Mouse (Mus musculus) neural tube, embryonic 10.5 days (tissue): ENCODE data around the gene Kcnq4.

Experiments used
- DNase-seq: peaks from one replicate; pipeline ENCODE4 v3.0.0-alpha.2; 2017; ENCODE audit warnings: low spot score; ENCODE audit errors: extremely low spot score

Kcnq4 gene

DNA sequence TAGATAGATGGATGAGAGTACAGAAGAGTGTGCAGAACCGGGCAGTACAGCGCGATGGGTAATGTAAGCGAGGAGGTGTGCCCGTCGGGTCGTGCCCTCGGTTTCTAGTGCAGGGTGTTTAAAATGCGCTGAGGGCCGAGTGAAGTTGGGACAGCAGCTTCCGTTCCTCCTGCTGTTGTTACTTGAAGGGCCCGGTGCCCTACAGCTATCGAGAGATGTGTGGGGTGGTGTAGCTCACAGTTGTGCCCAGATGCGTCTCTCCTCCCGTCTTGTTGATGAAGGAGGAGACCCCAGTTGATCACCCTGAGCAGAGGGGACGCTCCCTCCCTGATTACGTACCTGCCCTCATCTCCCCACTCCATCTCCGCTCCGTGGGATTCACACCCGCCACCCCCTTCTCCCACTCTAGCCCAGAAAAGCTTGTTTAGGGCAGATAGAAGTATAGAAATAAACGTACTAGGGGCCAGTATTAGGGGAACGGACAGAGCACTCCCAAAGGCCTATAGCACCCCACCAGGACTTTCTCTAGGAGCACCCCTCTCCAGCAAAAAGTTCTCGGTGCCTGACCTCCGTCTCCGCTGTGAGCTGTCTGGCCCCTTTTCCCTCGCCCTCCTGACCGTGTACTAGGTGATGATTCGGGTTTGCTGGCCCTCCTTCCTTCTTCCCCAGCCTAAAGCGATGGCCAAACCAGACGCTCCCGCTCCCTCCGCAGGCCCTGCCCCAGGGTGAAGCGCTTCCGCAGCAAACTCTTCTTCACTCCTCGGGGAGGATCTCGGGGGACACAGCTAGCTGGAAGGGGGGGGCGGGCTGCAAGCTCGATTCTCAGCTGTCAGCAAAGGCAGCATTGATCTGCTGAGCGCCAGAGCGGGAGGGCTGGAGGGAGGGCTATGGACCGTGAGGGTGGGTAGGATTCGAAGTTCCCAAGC, at the start of gene Kcnq4:
Gene Kcnq4, minus strand, starts transcription at position 672 of the 926 bp plus-strand sequence.
- DNase-seq = peak; percentile 35

DNA sequence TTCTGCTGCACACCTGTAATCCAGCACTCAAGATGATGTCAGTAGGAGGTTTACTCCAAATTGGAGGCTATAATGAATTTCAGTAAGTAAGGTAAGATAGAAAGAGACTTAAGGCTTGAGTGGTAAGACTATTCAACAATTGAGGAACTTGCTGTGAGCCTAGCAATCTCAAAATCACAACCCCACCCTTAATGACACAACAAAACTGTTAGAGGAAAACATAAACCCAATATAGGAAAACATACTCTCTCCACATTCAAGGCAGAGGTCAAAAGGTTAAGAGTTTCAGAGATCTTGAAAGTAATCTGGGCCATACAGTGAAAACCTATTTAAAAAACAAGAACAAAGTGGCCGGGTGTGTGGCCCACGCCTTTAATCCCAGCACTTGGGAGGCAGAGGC, 48.3 kb upstream of the Kcnq4 start:
- no peak for DNase-seq

DNA sequence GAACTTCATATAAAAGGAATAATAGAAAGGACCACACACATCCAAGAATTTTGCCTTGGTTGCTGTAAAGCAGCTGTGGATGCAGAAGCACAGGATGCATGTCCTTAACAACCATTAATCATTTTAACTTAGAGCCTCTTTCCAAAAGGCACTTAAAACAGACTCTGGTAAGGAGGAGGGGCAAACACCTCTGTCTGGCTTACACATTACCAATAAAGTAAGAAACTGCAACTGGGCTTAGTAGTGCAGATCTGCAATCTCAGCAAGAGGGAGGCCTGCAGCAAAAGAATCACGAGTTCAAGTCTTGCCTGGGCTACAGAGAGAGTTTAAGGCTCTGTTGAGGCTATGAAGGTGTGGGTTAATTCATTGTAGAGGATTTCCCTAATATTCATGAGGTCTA, 47.2 kb upstream of the Kcnq4 start:
- DNase-seq = no peak

DNA sequence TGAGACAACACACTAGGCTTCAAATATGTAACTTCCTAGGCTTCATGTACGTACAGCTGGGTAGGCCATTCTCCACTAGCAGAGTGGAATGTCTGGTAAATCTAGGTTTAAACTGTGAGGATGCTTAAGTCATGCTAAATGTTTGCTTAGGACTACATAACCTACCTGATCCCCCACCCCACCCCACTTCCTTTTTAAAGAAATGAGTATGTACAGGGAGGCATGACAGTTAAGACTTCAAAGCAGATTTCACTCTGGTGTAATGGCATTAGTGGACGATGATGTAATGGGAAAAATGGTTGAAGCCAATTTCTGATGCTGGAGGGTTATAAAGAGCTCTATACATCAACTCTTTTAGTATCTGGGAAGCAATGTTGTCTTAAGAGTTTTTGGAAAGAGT, 44.5 kb upstream of the Kcnq4 start:
- DNase-seq = no peak

DNA sequence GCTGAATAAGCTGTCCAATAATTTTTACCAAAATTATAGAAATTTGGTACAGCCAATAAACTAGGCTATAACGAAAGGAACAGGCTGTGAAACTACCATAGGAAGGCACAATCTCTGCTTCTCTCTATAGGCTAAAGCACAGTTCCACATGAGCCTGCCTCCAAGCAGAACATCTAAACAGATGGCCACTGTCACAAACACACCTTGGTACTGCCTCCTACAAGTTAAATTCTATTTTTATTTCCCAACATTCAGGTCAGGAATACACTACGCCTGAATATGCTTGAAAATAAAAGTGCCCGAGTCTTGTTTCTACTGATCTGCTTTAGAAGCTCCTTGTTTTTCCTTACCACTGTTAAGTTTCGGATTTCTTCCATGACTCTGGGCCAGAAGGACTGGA, 41.6 kb upstream of the Kcnq4 start:
- DNase-seq = no peak

DNA sequence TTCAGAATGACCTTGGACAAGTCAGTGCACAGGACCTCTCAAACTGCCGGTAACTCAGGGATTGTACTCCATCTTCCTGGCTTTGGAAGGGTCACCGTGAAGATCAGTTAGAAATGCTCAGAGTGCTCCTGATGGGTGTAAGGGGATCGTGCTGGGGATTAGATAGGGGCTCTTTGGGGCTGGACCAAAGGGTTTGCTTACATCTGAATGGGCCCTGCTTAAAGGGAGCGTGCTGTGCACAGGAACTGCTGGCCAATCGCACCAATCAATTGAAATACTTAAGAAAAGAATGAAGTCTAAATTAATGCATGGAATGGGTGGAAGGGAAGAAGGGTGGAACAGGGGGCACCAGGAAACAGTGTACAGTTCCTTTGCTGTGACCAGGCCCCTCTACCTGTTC, 7.4 kb upstream of the Kcnq4 start:
- no peak for DNase-seq

DNA sequence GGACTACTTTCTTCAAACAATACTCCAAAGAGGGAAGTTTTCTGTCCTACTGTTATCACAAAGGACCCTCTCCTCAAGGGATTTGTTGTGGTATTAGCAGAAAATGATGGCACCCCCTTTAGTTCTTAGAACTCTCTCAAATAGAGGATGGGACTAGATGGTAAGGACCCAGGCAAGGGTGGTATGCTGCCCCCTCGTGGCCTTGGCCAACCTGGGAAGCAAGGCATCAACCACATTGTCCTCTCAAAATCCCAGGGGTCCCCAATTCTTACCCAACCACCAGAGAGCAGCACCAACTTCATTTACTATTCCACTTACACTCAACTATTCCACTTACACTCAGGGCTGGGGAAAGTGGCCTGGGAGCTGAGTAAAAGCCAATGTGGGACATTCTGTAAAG, 6.9 kb upstream of the Kcnq4 start:
- peak; percentile 71 for DNase-seq

DNA sequence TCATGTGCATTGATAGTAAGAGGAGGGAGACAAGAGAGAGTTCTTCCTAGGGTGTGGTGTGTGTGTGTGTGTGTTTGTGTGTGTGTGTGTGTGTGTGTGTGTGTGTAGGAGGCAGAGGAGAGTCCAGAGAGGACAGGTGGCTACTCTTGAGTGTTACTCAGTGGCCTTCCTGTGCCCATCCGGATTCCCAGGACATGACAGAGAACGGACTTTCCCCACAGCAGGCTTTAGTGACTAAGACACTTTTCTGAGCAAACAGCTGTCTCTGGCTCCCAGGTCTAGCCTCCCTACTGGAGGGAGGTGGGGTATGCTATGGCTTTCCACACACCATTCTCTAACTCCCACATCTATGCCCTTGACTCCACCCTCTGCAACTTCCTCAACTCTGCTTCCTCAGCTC, 1.2 kb upstream of the Kcnq4 start:
- no peak for DNase-seq

DNA sequence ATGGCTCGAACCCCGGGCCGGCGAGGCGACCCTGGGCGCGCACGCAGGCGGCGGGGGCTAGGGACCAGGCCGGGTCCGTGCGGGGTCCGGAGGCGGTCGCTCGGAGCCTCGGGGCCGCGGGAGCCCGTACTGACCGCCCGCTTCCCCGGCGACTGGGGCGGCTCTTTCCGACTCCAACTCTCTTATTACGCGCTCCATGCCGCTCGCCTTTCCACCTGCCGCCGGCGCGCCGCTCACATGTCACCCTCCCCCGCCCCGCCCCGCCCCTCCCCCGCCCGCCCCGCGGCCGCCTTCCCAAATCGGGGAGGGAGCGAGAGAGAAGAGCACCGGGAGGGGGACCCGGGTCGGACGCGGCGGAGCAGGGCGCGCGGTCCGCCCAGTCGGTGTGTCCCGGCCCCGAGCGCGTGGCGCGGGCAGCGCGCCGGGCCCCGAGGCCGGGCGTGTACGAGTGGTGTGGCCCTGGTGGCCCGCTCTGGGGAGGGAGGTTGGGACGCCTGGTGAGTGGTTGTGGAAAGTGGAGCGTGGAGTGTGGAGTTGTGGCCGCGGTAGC, 1.1 kb downstream of the Kcnq4 start:
- DNase-seq = peak; percentile 59

DNA sequence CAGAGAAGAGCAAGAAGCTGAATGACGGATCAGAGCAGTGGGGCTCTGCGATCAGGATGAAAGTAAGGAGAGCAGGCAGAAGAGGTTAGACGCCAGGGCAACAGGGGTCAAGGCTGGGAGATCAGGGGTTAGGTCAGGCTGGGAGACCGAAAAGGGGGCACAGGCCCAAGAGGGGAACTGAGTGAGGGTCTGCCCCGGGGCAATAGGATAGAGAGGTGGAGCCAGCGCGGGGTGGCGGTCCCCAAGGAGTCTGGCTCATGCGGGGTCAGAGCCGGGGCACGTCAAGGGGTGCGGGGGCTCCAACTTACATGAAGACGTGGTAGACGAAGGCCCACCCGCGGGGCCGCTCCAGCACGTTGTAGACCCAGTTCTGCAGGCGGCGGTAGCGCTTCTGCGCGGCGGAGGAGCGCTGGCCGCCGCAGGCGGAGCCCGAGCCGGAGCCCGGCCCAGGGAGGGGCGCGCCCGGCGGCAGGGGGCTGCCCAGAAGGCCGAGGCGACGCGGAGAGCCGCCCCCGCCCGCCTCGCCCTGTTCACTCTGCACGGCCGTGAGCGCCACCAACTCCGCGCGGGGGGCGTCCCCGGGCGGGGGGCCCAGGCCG, 1.8 kb downstream of the Kcnq4 start:
- DNase-seq = peak; percentile 40

DNA sequence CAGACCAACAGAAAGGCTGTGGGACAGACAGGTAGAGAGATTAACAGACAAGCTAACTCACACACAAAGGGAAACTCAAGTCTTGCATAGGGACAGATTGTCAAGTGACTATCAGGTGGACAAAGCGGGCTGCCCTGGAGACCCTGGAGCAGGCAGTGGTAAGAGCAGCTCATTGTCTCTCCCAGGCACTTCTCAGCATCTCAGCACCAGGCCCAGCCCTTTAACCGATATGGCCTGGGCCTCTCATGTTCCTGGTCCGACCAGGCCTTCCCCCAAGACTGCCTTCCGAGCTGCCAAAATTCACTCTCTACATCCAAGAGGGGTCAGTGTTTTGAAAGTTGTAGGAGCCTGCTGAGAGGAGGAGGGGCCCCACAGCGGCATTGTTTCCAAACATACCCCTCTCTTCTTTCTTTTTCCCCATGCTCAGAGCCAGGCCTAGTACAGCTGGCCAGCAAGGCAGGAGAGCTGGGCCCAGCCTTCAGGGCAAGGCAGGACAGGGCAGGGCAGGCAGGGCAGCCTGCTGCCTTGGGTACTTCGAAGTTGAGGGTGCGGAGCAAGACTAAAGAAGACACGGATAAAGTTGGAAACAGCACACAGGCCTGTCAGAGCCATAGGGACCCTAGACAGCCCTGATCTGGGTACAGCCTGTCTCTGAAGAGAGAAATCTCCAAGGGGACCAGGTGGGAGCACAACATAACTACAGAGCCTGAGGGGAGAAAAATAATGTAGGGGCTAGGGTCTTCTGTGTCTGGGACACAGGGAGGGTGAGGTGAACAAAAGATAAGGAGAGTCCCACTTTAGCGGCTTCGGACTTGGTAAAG, 2.5 kb downstream of the Kcnq4 start:
- peak; percentile 43 for DNase-seq

DNA sequence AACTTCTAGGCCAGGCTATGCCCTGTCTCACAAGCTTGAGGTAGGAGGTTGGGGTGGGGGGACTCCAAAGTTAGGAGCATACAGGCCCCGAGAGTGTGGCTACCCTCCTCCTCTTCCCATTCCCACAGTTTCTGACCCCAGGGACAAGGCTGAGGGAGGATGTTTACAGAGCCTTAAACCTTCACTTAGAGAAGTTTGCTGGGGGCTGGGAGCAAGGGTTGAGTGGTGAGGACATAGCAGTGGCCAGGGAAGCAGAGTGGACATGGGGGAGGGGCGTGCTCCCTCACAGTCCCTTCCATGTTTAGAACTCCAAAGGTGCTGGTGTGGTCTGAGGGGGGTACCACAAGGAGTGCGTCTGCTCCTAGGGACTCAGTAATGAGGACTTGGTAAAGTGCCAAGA, 4.8 kb downstream of the Kcnq4 start:
- no peak for DNase-seq

DNA sequence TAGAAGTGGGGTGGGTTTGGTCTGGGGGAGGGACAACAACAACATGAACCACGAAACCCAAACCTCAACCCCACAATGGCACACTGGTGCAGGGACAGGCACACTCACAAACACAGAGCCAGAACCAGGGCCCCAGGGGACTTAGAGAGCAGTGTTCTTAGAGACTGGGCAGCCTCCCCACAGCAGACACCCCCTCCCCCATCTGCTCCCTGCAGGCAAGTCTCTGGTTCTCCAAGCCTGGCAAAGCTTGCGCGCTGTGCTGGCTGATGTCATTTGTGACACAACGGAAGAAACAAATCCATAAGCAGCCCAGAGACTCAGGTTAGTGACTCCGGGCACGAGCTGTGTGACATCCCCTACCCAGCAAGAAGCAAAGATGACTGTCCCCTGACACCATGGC, 7.1 kb downstream of the Kcnq4 start:
- no peak for DNase-seq

DNA sequence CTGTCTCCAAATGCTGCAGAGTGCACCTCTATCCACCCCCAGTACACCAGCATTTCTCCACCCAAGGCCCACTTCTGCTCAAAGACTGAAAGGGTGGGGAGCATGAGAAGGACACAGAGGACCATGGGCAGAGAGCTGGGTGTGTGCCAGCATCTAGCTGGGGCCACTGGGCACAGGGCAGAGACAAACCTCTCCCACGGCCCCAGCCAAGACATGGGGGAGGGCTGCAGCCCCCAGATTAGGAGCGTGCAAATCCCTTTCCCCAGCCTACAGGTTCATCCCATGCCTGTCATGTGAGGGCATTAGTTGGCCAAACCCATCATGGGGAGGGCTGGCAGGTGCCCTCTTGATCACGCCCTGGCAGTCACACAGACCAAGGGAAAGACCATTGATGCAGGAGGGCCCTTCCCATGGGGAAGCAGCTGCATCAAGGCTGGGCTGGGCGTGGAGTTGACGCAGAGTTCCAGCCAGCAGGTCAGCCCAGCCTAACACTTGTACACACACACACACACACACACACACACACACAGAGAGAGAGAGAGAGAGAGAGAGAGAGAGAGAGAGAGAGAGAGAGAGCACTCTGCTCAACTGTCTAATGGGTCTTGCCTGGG, 14.3 kb downstream of the Kcnq4 start:
- no peak for DNase-seq

DNA sequence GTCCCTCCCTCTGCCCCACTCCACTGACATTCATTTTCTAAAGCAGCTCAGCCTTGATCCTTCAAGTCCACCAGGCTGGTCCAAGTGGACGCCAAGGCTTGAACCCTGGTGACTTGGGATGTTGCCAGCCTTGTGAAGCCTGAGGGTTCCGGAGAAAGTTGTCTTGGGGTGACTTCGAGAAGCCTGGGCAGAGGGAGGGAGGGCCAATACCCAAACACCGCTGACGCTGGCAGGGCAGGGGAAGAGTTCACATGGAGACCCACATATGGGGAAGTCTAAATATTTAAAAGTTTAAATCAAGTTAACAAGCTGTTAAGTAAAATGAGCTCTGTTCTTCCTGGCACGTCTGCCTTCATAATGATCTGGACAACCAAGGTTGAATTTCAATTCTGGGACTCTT, 15.7 kb downstream of the Kcnq4 start:
- DNase-seq = no peak

DNA sequence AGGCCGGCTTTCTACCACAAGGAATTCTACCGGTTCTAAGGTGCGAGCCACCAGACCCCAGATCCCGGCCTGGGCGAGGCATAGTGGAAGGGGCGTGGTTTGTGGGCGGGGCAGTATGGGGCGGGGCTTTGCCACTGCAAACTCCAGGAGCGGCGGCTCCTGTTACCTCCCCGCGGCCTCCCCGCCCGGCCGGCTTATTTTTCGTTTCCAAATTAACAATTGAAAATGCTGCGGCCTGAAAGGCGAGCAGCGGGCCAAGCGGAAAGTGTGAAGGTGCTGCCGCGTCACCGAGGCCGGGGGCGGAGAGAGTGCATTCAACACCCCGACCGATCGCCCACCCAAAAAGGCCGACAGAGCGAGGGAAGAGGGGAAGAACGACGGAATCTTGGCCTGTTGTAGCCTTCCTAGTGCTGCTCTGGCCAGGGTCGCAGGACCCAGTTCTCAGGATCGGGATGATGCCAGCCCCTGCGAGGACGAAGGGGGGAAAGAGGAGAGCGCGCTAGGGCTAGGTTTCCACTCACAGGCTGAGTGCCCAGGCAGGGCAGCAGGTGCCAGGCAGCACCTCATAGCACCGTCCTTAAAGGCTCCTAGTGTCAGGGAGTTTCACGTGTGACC, 17.3 kb downstream of the Kcnq4 start:
- DNase-seq = peak; percentile 87

DNA sequence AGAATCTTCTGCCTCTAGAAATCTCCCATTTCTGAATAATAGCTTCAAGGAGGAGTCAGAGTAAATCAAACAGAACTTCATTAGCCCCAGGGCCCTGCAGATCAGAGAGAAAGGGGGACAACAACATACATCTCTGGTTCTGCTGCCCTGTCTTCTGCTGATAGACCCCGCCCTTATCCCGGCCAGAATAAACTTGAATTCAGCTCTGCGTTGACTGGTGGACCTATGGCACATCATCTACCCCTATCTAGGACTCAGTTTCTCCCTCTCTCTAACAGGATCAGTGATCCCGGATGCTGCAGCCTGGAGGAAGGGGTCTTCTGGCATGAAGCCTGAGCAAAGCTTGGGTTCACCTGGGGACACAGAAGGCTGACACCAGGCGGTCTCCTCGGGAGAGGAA, 17.8 kb downstream of the Kcnq4 start:
- no peak for DNase-seq

DNA sequence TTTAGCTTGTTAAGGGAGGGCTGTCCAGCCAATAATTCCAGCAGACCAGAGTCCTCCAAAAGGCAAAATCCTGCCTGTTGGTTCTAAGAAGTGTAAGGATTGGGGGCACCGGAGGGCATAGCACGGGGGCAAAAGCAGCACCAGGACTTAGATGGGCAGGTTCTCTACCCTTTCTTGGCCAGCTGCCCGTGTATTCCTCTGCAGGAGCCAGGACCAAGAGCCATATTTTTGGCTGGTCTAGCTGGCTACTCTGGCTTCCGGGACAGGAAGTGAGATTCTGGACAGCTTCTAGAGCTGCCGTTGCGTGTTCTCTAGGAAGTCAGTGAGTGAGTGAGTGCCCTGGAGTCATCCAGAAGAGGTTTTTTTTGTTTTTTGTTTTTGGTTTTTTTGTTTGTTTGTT, 18.3 kb downstream of the Kcnq4 start:
- DNase-seq = no peak

DNA sequence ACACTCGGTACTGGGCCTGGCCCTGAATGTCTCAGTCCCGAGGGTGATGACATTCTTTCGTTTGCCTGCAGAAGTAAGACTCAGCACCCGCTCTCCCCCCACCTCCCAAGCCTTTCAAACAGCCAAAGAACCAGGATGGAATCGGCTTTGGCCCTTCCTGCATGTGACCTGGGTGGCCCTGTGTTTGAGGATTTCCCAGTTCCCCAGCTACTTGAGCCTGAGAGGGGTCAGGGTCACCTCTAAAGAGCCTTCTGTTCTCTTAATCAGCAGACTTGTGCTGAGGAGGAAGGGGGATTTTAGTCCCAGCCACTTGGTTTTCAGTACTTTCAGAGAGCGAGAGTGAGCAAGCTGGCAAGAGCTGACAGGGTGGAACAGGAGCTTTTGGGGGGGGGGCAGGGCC, 19.0 kb downstream of the Kcnq4 start:
- no peak for DNase-seq

DNA sequence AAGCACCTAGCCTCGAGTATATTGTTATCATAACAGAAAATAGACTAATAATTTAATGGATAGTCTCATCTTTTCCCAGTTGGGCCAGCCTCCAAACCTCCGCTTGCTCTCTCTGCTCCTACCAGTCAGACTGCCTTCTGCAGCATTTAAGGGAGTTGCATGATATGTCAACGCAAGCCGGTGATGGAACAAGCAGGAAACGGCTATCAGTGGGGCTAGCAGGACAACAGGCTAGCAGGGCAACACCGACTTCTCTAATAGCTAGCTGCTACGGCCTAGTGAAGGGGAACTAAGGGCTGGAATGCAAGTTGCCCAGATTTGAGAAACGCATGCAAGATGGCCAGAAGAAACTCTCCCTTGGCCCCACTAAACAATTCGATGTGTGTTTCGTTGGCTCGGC, 20.6 kb downstream of the Kcnq4 start:
- DNase-seq = no peak

DNA sequence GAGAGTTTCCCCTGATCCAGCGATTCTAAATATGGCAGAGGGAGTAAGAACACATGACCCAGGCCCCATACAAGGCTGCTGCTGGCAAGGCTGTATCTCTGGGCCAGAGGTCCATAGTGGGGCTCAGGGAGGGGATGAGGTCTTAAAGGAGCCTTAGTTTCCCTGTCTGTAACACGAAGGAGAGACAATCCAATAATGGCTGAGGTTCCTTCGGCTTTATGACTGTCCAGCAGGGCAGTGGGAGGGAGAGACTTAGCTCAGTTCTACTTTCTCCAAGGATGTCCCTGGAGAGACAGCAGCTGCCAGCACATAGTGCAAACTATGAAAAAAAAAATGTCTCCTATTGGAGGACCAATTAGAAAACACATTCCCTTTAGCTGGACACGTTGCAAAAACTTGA, 22.2 kb downstream of the Kcnq4 start:
- no peak for DNase-seq
